Mouse (Mus musculus): Measurements from ENCODE around the gene 1520401A03Rik. TPM values are rescaled to one million over a fixed set of nuclear protein-coding genes. Genes with fewer than 3 reads are reported as not detected.

1520401A03Rik gene
- total RNA-seq, 2 experiments from 2014 or later: 0.23 to 0.32 TPM

DNA sequence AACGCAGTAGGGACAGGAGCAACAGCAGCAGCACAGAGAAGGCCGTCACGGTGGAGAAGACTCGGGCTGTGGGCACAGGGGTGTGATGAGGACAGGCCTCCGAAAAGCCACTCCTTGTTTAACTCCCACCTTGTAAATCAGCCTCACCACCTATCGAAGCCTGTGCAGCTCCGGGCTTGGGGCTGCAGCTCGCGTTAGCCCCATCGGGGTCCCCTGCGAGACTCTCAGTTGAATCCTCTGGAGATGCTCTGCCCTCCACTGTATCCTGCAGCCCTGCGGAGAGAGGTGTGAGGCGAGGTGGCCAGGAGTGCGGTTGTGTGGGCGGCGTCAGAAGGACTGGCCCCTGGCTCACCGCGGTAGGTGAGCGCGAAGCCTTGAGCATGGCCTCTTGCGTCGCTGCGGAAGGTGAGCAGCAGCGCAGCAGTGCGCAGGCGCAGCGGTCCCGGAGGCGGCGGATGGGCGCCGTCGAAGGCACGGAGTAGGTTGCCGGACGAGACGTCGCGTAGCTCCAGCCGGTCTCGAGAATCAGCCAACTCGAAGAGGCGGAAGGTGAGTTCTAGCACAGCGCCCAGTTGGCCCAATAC is 19.7 kb upstream of the 1520401A03Rik start:
- no peak for DNase-seq (ENCODE audit: extremely low spot score in 1 of 2, low spot score in 2 of 2)
- Histone ChIP-seq H3K4me3 (peak overlapping the region; percentile 29), H3K27ac (no peak overlapping the region)
- intact Hi-C loops (cut with DNase I): loop anchor here (5.0 kb wide), 1 partner anchor 60 kb away; no protein-coding TSS in a partner anchor
- TF ChIP-seq CTCF (IDR thresholded peaks at IDR 0.05): no peak

DNA sequence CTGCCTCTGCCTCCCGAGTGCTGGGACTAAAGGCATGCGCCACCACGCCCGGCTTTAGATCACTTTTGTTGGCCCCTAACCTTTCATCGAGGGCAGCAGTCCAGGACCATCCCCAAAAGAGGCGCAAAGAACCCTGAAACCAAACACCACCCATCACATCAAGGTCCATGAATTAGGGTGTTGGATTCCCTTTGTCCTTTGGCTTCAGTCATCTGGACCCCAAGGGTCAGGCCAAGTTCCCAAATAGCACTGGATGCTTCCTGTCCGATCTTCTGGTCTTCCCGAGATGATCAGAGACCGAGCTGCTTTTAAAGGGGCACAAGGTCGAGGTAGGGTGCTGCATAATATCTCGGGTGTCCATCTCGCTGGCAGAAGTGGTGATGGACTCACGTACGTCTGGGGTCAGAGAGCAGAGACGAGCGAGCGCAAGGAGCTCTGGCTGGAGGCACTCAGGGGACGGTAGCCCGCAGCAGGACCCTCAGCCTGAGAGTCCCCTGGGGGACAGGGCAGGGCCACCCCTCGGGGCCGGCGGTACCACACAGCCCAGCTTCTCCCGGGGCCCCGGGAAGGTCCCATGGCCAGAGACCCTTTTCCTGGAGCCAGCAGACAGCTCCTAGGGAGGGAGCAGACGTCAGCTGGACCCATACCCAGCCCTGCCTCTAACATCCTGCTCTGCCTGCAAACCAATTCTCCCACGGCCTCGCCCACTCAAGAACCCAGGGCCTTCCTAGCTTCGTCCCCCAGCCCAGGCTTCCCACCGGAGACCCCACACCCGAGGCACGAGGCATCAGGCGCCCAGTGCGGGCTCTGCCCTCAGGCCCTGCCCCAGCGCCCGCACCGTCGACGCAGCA is 19.0 kb upstream of the 1520401A03Rik start:
- no peak for DNase-seq (ENCODE audit: extremely low spot score in 1 of 2, low spot score in 2 of 2)
- intact Hi-C loops (cut with DNase I): loop anchor here (5.0 kb wide), 1 partner anchor 61 kb away; no protein-coding TSS in a partner anchor
- no peak overlapping the region for H3K27ac ChIP-seq
- peak overlapping the region; percentile 29 for H3K4me3 ChIP-seq
- no peak for TF ChIP-seq CTCF (IDR thresholded peaks at IDR 0.05)

DNA sequence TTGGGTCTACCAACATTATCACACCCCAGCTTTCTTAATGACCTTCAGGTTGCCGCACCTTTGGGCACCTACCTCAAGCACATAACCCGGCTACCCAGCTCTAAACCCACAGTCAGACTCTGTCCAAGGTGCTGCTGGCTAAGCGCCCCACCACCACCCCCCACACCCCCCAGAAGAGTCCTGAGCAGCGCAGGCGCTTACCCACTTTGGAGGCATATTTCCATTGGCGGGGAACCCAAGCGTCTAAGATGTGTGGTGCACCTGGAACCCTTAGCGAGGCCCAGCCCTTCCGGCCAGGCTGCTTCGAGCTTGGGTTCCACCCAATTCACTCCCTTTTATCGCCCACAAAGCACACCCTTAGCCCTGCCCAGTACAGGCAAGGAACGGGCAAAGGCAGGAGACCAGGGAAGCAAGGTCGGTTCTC is 18.0 kb upstream of the 1520401A03Rik start, which contains the start of gene Paqr4:
Gene Paqr4 (minus strand): TSS at position 270 of the 424 bp plus-strand sequence.
- Histone ChIP-seq H3K4me3 (peak within 1 kb of the TSS; percentile 65), H3K27ac (peak within 1 kb of the TSS; percentile 92)
- DNase-seq (ENCODE audit: extremely low spot score in 1 of 2, low spot score in 2 of 2): no peak
- intact Hi-C loops (cut with DNase I): loop anchor here (5.0 kb wide), 1 partner anchor 62 kb away; no protein-coding TSS in a partner anchor
- TF ChIP-seq CTCF (IDR thresholded peaks at IDR 0.05): no peak

DNA sequence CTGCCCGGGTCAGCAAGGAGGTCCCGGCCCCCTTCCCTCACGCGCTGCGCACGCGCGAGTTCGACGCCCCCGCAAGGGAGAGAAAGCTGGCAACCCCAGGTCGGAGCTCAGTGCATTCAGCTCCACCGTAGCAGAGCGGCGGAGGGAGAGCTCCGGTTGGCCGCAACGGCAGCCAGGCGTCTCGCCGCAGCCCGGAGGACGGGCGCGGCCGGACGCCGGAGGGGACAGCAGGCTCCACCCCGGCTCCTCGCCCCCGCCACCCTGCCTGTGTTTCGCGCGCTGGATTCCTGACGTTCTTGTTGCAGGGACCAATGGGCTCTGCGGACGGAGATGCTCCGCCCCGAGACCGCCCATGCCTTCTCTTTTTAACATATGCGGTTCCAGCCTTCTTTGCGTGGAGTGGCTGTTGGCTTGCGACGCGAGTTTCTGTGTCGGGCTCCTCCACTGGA is 17.6 kb upstream of the 1520401A03Rik start:
- no peak for TF ChIP-seq CTCF (IDR thresholded peaks at IDR 0.05)

DNA sequence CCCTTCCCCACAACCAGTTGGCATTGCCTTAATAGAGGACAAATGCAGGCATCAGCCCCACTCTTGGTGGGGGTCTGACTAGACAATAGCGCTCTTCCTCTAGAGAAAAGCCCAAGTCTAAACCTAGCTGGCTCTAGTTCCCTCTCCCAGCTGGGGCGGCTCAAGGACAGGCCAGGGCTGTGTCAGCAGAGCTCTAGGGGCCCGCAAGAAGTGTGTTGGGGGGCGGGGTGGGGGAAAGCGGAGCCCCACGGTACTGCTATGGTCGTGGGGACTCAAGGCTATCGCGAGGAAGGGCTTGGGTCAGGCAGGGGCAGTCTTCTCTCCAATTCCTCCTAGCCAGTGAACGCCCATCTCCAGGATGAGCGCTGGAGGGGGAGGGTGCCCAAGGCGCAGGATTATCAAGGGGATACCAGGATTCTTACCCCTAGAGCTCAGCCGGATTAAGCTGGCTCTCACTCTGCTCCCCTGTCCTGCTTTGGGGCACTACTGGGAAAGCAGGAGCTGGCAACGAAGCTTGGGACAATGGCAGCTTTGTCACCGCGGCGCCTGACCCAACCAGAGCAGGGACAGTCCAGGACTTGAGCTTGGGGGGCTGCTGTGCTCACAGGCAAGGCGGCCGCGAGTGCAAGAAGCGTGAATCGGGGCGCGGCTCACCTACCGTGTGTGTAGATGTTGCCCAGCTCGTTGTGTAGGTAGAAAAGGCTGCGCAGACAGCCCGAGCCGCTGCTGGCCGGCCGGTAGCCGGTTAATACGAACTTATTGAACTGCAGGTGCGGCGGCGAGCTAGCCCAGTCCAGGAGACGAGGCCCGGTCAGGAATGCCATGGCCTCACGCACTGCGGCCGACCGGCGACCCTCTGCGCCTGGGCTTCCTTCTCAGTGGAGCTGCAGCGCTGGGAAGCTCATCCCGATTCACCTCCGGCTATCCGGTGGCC is 16.9 kb upstream of the 1520401A03Rik start:
- no peak for TF ChIP-seq CTCF (IDR thresholded peaks at IDR 0.05)
- peak overlapping the region; percentile 92 for H3K27ac ChIP-seq
- intact Hi-C loops (cut with DNase I): loop anchor here (5.0 kb wide), 1 partner anchor 63 kb away; no protein-coding TSS in a partner anchor
- DNase-seq (ENCODE audit: extremely low spot score in 1 of 2, low spot score in 2 of 2): peak; percentile 45 to 49
- H3K4me3 ChIP-seq: peak overlapping the region; percentile 65

More for the DNA sequence above, 17.6 kb upstream of the 1520401A03Rik start:
- DNase-seq (ENCODE audit: extremely low spot score in 1 of 2, low spot score in 2 of 2): peak; percentile 92 to 93
- H3K4me3 ChIP-seq: peak overlapping the region; percentile 65
- intact Hi-C loops (cut with DNase I): loop anchor here (5.0 kb wide), 1 partner anchor 62 kb away; no protein-coding TSS in a partner anchor
- peak overlapping the region; percentile 92 for H3K27ac ChIP-seq

DNA sequence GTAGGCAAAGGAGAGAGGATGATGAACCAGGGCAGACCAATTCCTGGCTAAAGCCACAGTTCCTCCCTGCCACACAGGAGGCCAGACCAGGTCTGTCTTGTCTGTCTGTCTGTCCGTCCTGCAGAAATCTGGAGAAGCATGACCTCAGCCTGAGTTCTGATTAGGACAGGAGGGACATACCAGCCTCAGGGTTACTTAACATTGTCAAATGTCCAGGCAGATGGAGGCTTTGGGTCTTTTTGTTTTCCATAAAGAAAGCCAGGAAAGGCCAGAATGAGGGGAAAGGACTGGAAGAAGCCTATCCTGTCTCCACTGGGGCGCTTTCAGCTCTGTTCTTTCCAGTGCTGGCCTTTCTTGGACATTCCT is 16.2 kb upstream of the 1520401A03Rik start:
- H3K4me3 ChIP-seq: peak overlapping the region; percentile 65
- peak overlapping the region; percentile 92 for H3K27ac ChIP-seq
- intact Hi-C loops (cut with DNase I): no loop called here
- no peak for TF ChIP-seq CTCF (IDR thresholded peaks at IDR 0.05)
- no peak for DNase-seq (ENCODE audit: extremely low spot score in 1 of 2, low spot score in 2 of 2)

DNA sequence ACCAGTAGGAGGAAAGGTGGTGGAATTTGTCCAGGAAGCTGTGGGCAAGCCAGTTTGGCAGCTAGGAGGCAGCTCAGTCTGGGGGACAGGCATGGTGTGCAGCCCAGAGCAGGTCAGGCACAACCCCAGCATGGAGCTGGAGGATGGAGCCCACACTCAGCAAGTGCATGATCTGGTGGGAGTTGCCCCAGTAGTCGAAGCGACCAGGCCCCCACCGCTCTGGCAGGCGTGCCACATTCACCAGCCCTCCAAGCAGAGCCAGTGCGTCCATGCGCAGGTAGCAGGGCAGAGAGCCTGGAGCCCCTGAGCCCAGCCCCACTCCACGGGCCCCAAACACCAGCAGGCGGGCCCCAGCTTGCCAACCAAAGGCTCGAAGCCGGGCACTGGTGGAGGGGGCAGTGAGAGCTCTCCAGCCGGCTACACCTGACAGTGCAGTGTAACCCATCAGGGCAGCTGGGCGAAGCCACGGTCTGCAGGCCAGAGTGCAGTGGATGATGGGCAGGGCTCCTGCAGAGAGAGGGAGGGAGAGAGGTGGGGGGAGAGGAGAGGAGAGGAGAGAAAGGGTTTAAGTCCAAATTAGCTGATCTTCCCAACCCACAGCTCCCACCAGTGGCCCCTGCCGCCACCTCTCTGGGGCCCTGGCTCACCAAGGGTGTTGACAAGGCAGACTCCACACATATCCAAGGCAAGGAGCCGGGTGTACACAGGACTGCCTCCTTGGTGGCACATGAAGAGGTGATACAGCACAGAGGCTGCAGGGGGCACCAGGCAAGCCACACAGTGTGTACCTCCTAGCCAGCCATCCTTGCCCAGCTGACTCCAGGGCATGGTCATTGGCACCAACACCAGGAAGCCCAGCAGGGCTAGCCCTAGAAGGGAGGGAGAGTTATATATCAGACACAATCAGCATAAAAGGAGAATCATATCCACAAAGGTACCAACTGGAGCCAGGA is 15.2 kb upstream of the 1520401A03Rik start:
- H3K4me3 ChIP-seq: no peak overlapping the region
- no peak for DNase-seq (ENCODE audit: extremely low spot score in 1 of 2, low spot score in 2 of 2)
- intact Hi-C loops (cut with DNase I): no loop called here
- peak; percentile 27 for TF ChIP-seq CTCF (IDR thresholded peaks at IDR 0.05)
- H3K27ac ChIP-seq: no peak overlapping the region

DNA sequence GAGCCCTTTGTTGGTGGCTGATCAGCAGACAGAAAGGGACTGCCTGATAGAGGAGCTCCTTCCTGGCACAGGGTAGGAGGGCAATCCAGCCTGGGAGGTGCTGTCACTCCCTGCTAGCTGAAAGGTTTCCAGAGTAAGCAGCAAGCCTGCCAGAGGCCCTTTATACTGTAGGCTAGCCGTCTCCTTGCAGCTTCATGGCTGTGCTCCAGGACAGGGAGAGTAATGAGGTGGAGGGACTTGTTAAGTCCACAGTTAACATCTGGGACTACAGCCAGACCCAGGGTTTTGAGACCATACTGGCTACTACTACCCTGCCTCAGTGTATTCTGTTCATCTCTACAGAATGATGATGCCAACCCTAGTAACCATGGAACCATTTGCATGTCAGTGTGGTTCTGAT is 11.8 kb upstream of the 1520401A03Rik start:
- H3K4me3 ChIP-seq: no peak overlapping the region
- no peak for TF ChIP-seq CTCF (IDR thresholded peaks at IDR 0.05)
- intact Hi-C loops (cut with DNase I): no loop called here
- no peak overlapping the region for H3K27ac ChIP-seq
- DNase-seq (ENCODE audit: extremely low spot score in 1 of 2, low spot score in 2 of 2): no peak

DNA sequence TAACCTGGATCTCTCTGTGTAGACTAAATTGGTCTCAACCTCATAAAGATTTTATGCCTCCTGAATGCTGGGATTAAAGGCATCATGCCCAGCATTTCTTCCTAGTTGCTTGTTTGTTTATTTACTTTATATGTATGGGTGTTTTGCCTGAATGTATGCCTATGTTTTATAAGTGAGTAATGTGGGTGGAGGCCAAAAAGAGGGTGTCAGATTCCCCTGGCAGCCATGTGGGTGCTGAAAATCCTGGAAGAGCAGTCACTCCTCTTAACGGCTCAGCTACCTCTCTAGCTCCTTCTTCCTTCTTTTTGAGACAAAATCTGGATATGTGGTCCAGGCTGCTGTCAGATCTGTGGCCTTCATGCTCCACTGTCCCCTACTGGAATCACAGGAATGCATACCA is 7.9 kb upstream of the 1520401A03Rik start:
- Histone ChIP-seq H3K27ac (no peak overlapping the region), H3K4me3 (no peak overlapping the region)
- intact Hi-C loops (cut with DNase I): no loop called here
- TF ChIP-seq CTCF (IDR thresholded peaks at IDR 0.05): no peak
- no peak for DNase-seq (ENCODE audit: extremely low spot score in 1 of 2, low spot score in 2 of 2)

DNA sequence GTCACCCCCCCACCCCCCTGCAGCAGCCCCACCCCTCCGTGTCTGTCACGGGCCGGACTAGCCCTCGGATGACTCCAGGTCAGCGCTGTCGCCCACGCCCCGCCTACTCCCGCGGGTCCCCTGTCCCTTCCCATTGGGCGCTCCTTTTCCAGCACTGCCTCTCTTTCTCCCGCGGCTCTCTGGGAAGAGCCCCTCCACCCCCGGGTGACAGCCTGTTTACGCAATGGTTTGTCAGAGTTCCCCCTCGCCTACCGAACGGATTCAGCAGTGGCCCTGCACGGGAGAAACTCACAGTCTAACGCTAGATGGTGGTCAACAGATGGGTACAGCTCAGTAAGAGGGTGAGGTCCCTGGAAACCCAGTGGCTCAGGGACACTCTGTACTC is 4.2 kb upstream of the 1520401A03Rik start:
- no peak overlapping the region; the same call in 1 of the 2 replicates for H3K27ac ChIP-seq
- no peak for DNase-seq (ENCODE audit: extremely low spot score in 1 of 2, low spot score in 2 of 2)
- intact Hi-C loops (cut with DNase I): no loop called here
- TF ChIP-seq CTCF (IDR thresholded peaks at IDR 0.05): no peak; the same call in 1 of the 2 replicates
- H3K4me3 ChIP-seq: peak overlapping the region; percentile 93

Measured in left cerebral cortex, adult 2 months (tissue).